Mouse (Mus musculus): Measurements from ENCODE around the gene Tspan18. TPM values are rescaled to one million over a fixed set of nuclear protein-coding genes. Genes with fewer than 3 reads are reported as not detected.

Gene Tspan18
- polyA plus RNA-seq, 1 experiment from 2014 or later, result 54.1 TPM

DNA sequence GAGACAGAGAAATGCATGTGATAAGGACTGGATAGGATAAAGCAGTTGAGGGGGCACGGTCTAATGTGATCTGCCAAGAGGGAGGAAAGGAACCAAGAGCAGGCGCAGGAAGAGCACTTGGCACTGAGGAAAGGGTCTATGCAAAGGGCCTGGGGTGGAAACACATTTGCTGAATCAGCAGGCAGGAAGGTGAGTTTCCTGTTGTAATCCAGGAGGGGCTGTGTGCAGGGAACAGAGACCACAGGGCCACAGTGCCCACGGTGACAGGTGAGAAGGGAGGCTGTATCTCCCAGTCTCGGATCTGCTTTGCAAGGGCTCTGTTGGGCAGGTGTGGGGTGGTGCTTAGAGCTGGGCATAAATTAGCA, 156.0 kb downstream of the Tspan18 start:
- H3K9me3 ChIP-seq (ENCODE audit: control insufficient read depth, low read length), result no peaks in the 10 kb centered on the region
- no peak for ATAC-seq (replicated peaks; ENCODE audit: low FRiP score)
- WGBS, result 87% methylated on average over 4 of the region's 4 CpGs
- H3K4me3 ChIP-seq (ENCODE audit: low read depth, low read length), result no peak overlapping the region
- H3K27me3 ChIP-seq (ENCODE audit: control insufficient read depth, insufficient read depth, low read length), result peaks cover 14% of the 10 kb centered on the region
- H3K27ac ChIP-seq (ENCODE audit: low read depth, low read length), result no peak overlapping the region
- peaks cover 45% of the 10 kb centered on the region for H3K4me1 ChIP-seq (replicated peaks; ENCODE audit: control insufficient read depth, insufficient read depth, low read length)
- H3K36me3 ChIP-seq (ENCODE audit: control insufficient read depth, insufficient read depth, low read length), result no peaks in the 10 kb centered on the region
- no peak overlapping the region for H3K4me2 ChIP-seq (ENCODE audit: low read depth, low read length, severe bottlenecking)
- DNase-seq (ENCODE audit: low spot score), result no peak
- H3K9ac ChIP-seq (ENCODE audit: low read length), result no peak overlapping the region

DNA sequence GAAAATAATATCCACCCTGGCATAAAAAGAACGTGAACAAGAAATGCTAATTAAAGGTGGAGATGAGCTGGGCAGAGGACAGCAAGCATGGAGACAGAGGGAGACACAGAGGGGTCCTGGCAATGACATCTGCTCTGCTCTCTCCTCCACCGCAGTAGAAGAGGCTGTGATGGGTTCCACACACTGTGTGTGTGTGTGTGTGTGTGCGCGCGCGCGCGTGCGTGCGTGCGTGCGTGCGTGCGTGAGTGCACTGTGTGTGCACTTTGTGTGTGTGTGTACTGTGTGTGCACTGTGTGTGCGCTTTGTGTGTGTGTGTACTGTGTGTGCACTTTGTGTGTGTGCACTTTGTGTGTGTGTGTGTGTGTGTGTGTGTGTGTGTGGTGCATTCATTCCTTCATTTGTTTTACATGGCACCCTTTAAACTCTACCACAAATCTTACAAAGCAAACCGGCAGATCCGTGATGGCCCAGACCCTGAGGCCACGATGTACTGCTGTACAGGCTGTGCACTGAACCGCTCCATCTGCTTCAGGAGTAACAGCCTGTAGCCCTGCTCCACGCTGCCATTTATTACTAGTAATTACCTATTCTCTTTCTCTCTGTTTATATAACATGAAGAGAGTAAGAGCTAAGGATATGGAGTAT, 156.5 kb downstream of the Tspan18 start:
- Histone ChIP-seq H3K9me3 (ENCODE audit: control insufficient read depth, low read length) (no peaks in the 10 kb centered on the region), H3K4me3 (ENCODE audit: low read depth, low read length) (no peak overlapping the region), H3K4me1 (replicated peaks; ENCODE audit: control insufficient read depth, insufficient read depth, low read length) (peaks cover 45% of the 10 kb centered on the region), H3K27me3 (ENCODE audit: control insufficient read depth, insufficient read depth, low read length) (peaks cover 14% of the 10 kb centered on the region), H3K4me2 (ENCODE audit: low read depth, low read length, severe bottlenecking) (0 out of 2 replicates have a peak overlapping the region, but pooled peaks have one; percentile 35), H3K9ac (ENCODE audit: low read length) (no peak overlapping the region), H3K27ac (ENCODE audit: low read depth, low read length) (peak overlapping the region; percentile 89; the same call in 1 of the 2 replicates), H3K36me3 (ENCODE audit: control insufficient read depth, insufficient read depth, low read length) (no peaks in the 10 kb centered on the region)
- DNase-seq (ENCODE audit: low spot score) (no peak), ATAC-seq (replicated peaks; ENCODE audit: low FRiP score) (0 out of 2 replicates have a peak, but pooled peaks have one; percentile 6)
- 76% methylated on average over 20 of the region's 20 CpGs for WGBS

DNA sequence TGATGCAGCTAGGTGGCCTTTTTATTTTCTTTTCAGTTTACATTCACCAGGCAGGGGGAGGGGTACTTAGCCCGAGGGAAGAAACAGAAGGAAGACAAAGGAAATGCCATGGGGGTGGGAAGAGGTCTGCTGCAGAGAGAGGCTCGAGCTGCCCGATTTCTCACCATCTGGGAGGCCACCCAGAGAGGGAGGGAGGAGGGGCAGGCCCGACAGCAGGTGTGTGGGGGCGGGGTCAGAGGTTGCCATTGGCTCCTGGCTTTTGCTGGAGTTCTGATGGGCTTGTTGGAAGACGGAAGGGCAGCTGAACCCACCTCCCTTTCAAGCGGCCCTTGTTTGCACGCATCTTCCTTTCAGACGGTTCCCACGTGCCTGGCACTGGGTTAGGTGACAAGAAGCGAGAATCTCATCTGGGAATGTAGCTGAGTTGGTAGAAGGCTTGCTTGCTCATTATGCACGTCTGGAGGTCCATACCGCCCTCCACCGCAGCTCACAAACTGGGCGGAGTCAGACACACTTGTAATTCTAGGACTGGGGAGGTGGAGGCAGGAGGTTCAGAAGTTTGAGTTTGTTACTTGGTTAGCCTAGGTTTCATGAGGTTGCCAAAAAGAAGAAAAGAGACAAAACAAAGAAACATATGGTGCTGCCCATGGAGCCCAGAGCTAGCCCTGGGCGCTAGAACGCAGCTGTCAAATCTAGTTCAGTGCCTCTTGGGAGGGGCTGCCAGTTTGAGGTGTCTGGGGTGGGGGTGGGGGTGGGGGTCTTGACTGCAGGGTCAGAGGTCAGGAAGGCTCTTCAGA, 157.2 kb downstream of the Tspan18 start:
- Histone ChIP-seq H3K36me3 (ENCODE audit: control insufficient read depth, insufficient read depth, low read length) (no peaks in the 10 kb centered on the region), H3K4me2 (ENCODE audit: low read depth, low read length, severe bottlenecking) (peak overlapping the region; percentile 35; the same call in 1 of the 2 replicates), H3K9ac (ENCODE audit: low read length) (peak overlapping the region; percentile 40), H3K27ac (ENCODE audit: low read depth, low read length) (peak overlapping the region; percentile 89), H3K9me3 (ENCODE audit: control insufficient read depth, low read length) (no peaks in the 10 kb centered on the region), H3K27me3 (ENCODE audit: control insufficient read depth, insufficient read depth, low read length) (peaks cover 14% of the 10 kb centered on the region), H3K4me3 (ENCODE audit: low read depth, low read length) (peak overlapping the region; percentile 5; the same call in 1 of the 2 replicates), H3K4me1 (replicated peaks; ENCODE audit: control insufficient read depth, insufficient read depth, low read length) (peaks cover 45% of the 10 kb centered on the region)
- DNase-seq (ENCODE audit: low spot score), result peak; percentile 91
- WGBS, result 1% methylated on average over 17 of the region's 17 CpGs
- ATAC-seq (replicated peaks; ENCODE audit: low FRiP score), result peak; percentile 77

DNA sequence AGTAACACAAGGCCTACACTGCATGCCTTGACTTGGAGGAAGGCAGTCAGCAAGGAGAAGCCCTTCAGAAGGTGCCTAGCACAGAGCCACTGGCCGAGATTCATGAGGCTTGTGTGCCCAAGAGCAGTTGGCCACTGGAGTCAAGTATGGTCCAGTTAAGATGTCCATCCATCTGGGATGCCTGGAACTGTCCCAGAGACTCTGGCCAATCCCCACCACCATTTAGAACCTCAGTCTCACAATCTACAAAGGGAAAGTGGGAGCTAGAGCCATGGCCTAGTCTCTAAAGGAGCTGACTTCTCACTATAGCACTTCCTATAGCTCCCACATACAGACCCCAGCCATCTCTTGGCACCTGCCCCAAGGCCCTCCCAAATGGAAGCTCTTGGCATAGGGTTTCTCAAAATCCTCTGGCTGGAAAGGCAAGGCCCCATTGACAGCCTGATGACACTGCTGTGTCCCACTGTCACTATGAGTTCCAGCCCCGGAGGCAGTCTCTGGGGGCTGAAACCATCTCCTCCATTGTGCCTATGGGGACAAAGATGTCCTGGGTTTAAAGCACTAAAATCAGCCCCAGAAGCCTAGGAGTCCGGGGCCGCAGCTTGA, 158.0 kb downstream of the Tspan18 start:
- no peak for DNase-seq (ENCODE audit: low spot score)
- H3K27ac ChIP-seq (ENCODE audit: low read depth, low read length), result peak overlapping the region; percentile 89
- WGBS, result 20% methylated on average over 4 of the region's 4 CpGs
- H3K4me3 ChIP-seq (ENCODE audit: low read depth, low read length), result no peak overlapping the region; the same call in 1 of the 2 replicates
- no peaks in the 10 kb centered on the region for H3K9me3 ChIP-seq (ENCODE audit: control insufficient read depth, low read length)
- no peaks in the 10 kb centered on the region for H3K36me3 ChIP-seq (ENCODE audit: control insufficient read depth, insufficient read depth, low read length)
- peaks cover 14% of the 10 kb centered on the region for H3K27me3 ChIP-seq (ENCODE audit: control insufficient read depth, insufficient read depth, low read length)
- H3K9ac ChIP-seq (ENCODE audit: low read length), result peak overlapping the region; percentile 40
- H3K4me2 ChIP-seq (ENCODE audit: low read depth, low read length, severe bottlenecking), result peak overlapping the region; percentile 35; the same call in 1 of the 2 replicates
- H3K4me1 ChIP-seq (replicated peaks; ENCODE audit: control insufficient read depth, insufficient read depth, low read length), result peaks cover 45% of the 10 kb centered on the region
- ATAC-seq (replicated peaks; ENCODE audit: low FRiP score), result no peak; the same call in none of the 2 replicates

DNA sequence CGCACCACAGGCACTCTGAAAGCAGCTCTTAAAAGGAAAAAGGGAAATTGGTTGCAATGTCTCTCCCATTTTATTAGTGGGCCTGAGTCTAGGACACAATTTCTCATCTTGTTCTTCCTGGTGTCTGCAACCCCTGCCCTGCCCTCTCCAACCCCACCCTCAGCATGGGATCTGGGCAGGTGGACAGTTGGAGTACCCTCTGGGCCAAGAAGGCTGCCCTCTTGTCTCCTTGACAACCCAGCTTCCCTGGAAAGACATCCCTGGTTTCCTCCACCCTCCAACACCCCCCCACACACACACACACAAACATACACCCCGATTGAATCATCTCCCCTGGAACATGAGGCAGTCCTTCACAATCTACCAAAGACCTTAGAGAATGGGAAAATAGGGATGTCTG, 158.6 kb downstream of the Tspan18 start:
- Histone ChIP-seq H3K27me3 (ENCODE audit: control insufficient read depth, insufficient read depth, low read length) (peaks cover 12% of the 10 kb centered on the region), H3K36me3 (ENCODE audit: control insufficient read depth, insufficient read depth, low read length) (no peaks in the 10 kb centered on the region), H3K9ac (ENCODE audit: low read length) (no peak overlapping the region; the same call in 1 of the 2 replicates), H3K4me2 (ENCODE audit: low read depth, low read length, severe bottlenecking) (no peak overlapping the region), H3K9me3 (ENCODE audit: control insufficient read depth, low read length) (no peaks in the 10 kb centered on the region), H3K4me3 (ENCODE audit: low read depth, low read length) (no peak overlapping the region), H3K4me1 (replicated peaks; ENCODE audit: control insufficient read depth, insufficient read depth, low read length) (peaks cover 45% of the 10 kb centered on the region), H3K27ac (ENCODE audit: low read depth, low read length) (peak overlapping the region; percentile 89)
- ATAC-seq (replicated peaks; ENCODE audit: low FRiP score) (no peak), DNase-seq (ENCODE audit: low spot score) (no peak)
- 62% methylated on average over 2 of the region's 2 CpGs for WGBS

DNA sequence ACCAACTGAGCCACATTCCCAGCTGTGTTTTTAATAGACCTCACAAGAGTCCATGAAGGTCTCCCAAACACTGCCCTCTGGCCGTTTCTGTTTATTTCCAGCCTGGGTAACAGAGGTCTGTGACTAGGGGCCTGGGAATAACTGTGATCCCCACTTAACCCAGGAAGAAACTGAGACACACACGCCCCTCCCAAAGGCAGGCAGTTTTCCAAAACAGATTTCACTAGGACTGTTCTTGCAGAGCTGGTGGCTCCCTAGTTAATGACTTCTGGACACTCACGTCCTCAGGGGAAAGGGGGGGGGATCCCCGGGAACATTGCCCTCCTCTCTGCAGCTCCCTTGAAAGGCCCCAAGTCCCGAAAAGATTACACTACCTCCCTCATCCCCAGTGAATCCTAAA, 159.0 kb downstream of the Tspan18 start:
- DNase-seq (ENCODE audit: low spot score) (no peak), ATAC-seq (replicated peaks; ENCODE audit: low FRiP score) (no peak)
- no peak overlapping the region; the same call in 1 of the 2 replicates for H3K9ac ChIP-seq (ENCODE audit: low read length)
- H3K9me3 ChIP-seq (ENCODE audit: control insufficient read depth, low read length), result no peaks in the 10 kb centered on the region
- peak overlapping the region; percentile 89; the same call in 1 of the 2 replicates for H3K27ac ChIP-seq (ENCODE audit: low read depth, low read length)
- no peak overlapping the region for H3K4me3 ChIP-seq (ENCODE audit: low read depth, low read length)
- peaks cover 41% of the 10 kb centered on the region for H3K4me1 ChIP-seq (replicated peaks; ENCODE audit: control insufficient read depth, insufficient read depth, low read length)
- H3K36me3 ChIP-seq (ENCODE audit: control insufficient read depth, insufficient read depth, low read length), result no peaks in the 10 kb centered on the region
- peaks cover 12% of the 10 kb centered on the region for H3K27me3 ChIP-seq (ENCODE audit: control insufficient read depth, insufficient read depth, low read length)
- no peak overlapping the region for H3K4me2 ChIP-seq (ENCODE audit: low read depth, low read length, severe bottlenecking)
- WGBS, result 23% methylated on average over 5 of the region's 5 CpGs

DNA sequence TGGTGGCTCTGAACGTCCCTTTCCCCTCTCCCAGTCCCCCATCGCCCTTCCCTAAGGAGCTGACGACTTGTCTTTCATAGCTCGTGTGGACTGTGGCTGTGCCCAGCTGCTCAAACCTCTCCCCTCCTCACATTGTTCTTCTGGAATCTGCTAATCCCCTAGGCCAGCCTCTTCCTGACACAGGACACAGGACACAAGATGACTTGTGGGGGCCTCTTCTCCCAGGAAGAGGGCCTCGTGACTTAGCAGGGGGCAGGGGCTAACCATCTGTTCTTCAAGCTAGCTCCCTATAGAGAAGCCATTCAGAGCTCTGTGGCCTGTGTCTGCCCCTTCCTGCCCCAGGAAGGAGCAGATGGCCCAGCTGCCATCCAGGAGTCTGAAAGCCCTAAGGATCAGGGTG, 160.1 kb downstream of the Tspan18 start:
- Histone ChIP-seq H3K4me1 (replicated peaks; ENCODE audit: control insufficient read depth, insufficient read depth, low read length) (peaks cover 32% of the 10 kb centered on the region), H3K27me3 (ENCODE audit: control insufficient read depth, insufficient read depth, low read length) (peaks cover 5% of the 10 kb centered on the region; the same call in 1 of the 2 replicates), H3K9me3 (ENCODE audit: control insufficient read depth, low read length) (no peaks in the 10 kb centered on the region), H3K9ac (ENCODE audit: low read length) (peak overlapping the region; percentile 14; the same call in 1 of the 2 replicates), H3K4me2 (ENCODE audit: low read depth, low read length, severe bottlenecking) (no peak overlapping the region), H3K4me3 (ENCODE audit: low read depth, low read length) (no peak overlapping the region), H3K27ac (ENCODE audit: low read depth, low read length) (peak overlapping the region; percentile 48), H3K36me3 (ENCODE audit: control insufficient read depth, insufficient read depth, low read length) (no peaks in the 10 kb centered on the region)
- ATAC-seq (replicated peaks; ENCODE audit: low FRiP score) (0 out of 2 replicates have a peak, but pooled peaks have one; percentile 19), DNase-seq (ENCODE audit: low spot score) (no peak)
- 1% methylated on average over 5 of the region's 5 CpGs for WGBS

DNA sequence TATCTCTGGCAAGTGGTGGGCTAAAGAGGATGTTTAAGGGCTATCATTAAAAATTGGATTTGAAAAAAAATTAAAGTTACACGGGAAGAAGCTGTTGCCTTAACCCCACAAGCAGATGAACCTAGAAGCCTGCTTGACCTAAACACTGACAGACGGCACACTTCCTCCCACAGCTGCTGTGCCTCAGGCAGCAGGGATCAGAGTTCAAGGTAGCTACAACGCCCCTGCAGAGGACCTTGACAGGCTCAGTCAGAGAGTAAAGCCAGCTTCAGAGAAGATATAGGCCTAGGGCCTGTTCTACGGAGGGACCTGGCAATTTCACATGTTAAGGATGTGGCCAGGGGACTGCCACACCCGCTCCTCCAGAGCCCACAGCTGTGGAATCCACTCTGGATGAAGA, 161.8 kb downstream of the Tspan18 start:
- no peak overlapping the region for H3K4me2 ChIP-seq (ENCODE audit: low read depth, low read length, severe bottlenecking)
- no peaks in the 10 kb centered on the region for H3K27me3 ChIP-seq (ENCODE audit: control insufficient read depth, insufficient read depth, low read length)
- no peak overlapping the region for H3K4me3 ChIP-seq (ENCODE audit: low read depth, low read length)
- WGBS, result 56% methylated on average over 5 of the region's 5 CpGs
- no peaks in the 10 kb centered on the region for H3K36me3 ChIP-seq (ENCODE audit: control insufficient read depth, insufficient read depth, low read length)
- H3K4me1 ChIP-seq (replicated peaks; ENCODE audit: control insufficient read depth, insufficient read depth, low read length), result peaks cover 26% of the 10 kb centered on the region
- ATAC-seq (replicated peaks; ENCODE audit: low FRiP score) (no peak), DNase-seq (ENCODE audit: low spot score) (no peak)
- H3K9me3 ChIP-seq (ENCODE audit: control insufficient read depth, low read length), result no peaks in the 10 kb centered on the region
- H3K27ac ChIP-seq (ENCODE audit: low read depth, low read length), result no peak overlapping the region
- H3K9ac ChIP-seq (ENCODE audit: low read length), result no peak overlapping the region

Data from forebrain, embryonic 11.5 days (tissue).